Mouse (Mus musculus) limb, embryonic 13.5 days (tissue): Measurements from ENCODE around the gene Kif4. TPM values are rescaled to one million over a fixed set of nuclear protein-coding genes. Genes with fewer than 3 reads are reported as not detected.

Experiments used
- polyA plus RNA-seq: library from polyadenylated mRNA; unstranded; fragments of >200 nt; fragmentation: Nextera tagmentation; extraction: Ambion mirVana; gene quantifications from 2 replicates; pipeline ENCODE4 v1.2.1, GENCODE M21; 2015

Gene Kif4
- polyA plus RNA-seq, 1 experiment from 2014 or later, result 30.7 TPM

Other genes with a start within 250 kb of the Kif4 start
- not detected in 2 replicates for gene Otud6a, start 196.7 kb upstream of the Kif4 start, polyA plus RNA-seq
- gene Awat2, start 183.0 kb upstream of the Kif4 start, polyA plus RNA-seq, result 0.77 and 0.89 TPM in 2 replicates
- gene Igbp1, start 131.4 kb upstream of the Kif4 start, polyA plus RNA-seq, result 37.2 and 40.7 TPM in 2 replicates
- not detected in 2 replicates for gene Dgat2l6, start 100.9 kb upstream of the Kif4 start, polyA plus RNA-seq
- gene Awat1, start 53.5 kb upstream of the Kif4 start, polyA plus RNA-seq, result not detected in 2 replicates
- gene P2ry4, start 30.9 kb upstream of the Kif4 start, polyA plus RNA-seq, result not detected in 2 replicates
- not detected in 2 replicates for gene Arr3, start 20.2 kb upstream of the Kif4 start, polyA plus RNA-seq
- gene Pdzd11, start 831 bp downstream of the Kif4 start, polyA plus RNA-seq, result 118 and 124 TPM in 2 replicates
- 2.7 and 3.3 TPM in 2 replicates for gene Gdpd2, start 104.1 kb downstream of the Kif4 start, polyA plus RNA-seq
- gene Dlg3, start 142.0 kb downstream of the Kif4 start, polyA plus RNA-seq, result 4.9 and 5.4 TPM in 2 replicates